Mouse (Mus musculus) kidney, postnatal 36 days (tissue): ENCODE measurements around the gene Cep63.
A peak's percentile ranks its signal among the peaks of the same experiment; 100 is the strongest.

Experiments used
- DNase-seq, 2 experiments: peaks; one replicate each; pipeline ENCODE4 v3.0.0; 2021 to 2022; ENCODE audit warnings: mixed read lengths in 2 of 2

Gene Cep63

DNA sequence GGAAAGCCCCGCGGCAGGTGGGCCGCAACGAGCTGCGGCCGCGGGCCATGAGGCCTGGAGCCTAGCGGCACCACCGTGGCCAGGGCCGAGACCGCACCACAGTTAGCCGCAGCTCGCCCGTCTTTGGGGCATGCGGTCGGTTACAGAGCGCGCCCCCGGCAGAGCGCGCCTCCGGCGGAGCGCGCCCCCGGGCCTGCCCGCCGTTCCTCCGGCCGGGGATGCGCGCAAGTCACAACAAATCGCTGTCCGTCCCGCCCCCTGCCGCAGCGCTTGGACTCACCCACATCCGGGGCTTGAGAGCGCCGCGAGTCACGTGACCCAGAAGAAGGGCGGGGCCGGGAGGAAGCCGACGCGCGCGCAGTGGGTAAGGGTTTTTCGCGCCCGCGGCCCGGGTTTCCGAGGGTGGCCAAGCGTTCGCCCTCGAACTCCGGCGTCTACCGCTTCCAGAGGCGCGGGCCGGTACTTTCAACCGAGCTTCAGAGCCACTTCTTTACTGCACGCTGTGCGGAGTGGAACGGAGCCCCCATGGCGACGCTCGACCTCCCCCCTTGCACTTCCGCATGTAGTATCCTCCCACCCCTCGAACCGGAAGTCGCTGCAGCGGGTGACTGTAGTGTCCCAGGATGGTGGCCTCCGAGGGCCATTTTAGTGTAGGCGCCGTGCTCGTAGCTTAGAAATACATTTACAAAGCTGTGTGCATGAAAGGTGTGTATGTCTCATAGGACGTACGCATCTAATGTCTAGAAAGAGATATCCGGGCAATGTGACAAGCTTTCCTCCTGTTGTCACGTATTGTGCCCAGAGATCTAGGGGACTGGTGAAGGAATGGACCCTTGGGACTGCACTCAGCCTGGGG is at the start of gene Cep63, which contains the start of gene Anapc13:
Gene Cep63 (minus strand): TSS at position 552 of the 856 bp plus-strand sequence.
Gene Anapc13 (plus strand): TSS at position 314 of the 856 bp plus-strand sequence.
- peak; percentile 98 to 99 for DNase-seq

DNA sequence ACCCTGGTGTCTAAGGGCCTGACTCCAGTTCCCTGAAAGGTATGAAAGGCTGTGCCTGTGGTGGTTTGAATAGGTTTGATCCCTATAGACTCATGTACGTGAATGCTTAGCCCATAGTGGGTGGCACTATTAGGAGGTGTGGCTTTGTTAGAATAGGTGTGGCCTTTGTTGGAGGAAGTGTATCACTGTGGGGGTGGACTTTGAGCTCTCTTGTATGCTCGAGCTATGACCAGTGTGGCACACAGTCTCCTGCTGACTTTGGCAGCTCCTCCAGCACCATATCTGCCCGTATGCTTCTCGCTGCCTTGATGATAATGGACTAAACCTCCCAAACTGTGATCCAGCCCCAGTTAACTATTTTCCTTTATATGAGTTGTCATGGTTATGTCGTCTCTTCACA is 49.6 kb upstream of the Cep63 start:
- no peak for DNase-seq

- no peak for DNase-seq
These were observed 47.0 kb upstream of the Cep63 start for GRCm38 (mm10) chr9:102673381-102673780.

DNA sequence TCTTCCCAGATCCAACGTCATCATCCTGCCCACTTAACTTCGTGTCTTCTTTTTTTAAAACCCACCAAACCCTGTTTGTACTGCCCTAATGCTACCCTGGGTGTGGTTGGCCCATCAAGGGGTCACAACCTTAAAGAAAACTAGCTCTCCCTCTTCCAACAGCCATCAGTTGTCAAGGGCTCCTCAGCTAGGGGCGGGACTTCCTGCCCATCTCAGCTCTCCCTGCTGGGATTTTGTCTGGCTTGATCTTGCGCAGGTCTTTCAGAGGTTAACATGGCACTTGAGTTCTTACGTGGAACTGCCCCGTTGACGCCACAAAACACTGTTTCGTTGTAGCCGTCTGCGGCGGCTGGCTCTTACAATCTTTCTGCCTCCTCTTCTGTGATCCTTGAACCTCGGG is 42.6 kb upstream of the Cep63 start:
- no peak for DNase-seq

GRCm38 (mm10) chr9:102668115-102668514 is 41.8 kb upstream of the Cep63 start:
- no peak for DNase-seq

GRCm38 (mm10) chr9:102656355-102657095 is 30.2 kb upstream of the Cep63 start:
- DNase-seq = no peak

- no peak for DNase-seq
These were observed 24.9 kb upstream of the Cep63 start for GRCm38 (mm10) chr9:102651199-102651720.

- DNase-seq = no peak
These were observed 24.3 kb upstream of the Cep63 start for GRCm38 (mm10) chr9:102650637-102651036.

DNA sequence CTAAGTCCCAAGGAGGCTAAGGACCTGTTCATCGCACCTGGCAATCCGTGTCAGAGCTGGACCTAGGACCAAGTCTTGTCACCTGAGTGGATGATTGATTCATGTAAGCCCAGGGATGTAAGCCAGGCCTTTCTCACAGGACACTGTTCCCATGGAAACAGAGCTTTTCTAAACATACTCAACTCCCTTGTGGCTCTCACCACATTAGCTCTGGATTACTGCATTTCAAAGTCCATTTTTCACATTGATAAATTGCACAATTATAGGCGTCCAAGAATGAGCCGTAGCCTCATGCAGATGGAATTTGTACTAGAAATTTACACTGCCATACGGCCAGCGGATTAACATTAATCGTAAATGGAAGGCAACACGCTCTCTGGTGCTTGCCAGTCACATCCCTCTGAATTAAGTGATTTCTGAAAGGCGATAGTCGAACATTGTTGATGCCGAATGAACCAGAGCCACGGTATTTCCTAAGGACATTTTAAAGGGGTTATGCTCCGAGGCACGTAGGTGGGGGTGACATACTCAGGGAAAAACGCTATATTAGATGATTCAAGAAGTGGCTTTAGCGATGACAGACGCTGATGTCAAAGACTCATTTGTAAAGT is 23.7 kb upstream of the Cep63 start:
- DNase-seq = no peak

DNA sequence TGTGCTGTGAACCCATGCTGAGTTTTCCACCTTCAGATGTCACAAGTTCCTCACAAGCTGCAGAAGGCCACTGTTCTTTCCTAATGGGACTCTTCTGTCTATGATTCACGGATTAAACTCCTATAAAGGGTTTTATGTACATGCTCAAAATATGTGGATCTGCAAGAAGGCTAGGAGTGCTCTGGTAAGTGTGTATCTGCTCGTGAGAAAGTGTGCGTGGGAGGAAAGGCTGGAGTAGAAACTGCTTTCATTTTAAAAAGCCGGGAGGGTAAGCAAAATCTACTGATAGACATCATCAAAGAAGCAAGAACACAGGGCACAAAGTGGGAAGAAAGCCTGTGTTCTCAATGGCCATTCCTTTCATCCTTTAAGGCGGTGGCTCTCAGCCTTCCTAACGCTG is 20.7 kb upstream of the Cep63 start:
- no peak for DNase-seq

DNA sequence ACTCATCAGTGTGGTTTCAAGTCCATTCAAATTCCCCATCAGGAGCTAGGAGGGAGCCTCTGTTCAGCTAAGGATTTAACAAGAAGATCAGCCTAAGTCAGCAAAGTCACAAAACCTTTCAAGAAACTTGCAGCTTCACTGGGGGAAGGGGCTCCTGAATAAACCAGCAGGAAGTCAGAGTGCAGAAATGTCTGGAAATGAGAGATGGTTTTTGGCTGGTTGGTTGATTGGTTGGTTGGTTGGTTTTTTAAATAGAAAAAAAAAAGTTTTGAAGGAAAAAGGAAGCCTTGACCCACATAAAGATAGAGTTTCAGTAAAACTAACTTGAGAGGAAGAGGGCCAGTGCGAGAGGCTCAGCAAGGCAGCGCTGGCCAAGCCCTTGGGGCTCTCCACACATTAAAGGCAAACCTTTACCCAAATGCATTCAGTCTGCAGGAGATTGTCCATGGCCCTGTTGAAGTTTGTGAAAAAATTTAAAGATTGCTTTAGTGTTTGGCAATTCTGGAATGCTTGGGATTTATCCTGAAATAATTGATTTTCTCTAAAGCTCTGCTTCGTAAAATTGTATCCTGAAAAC is 18.9 kb upstream of the Cep63 start:
- DNase-seq = no peak

- DNase-seq = peak; percentile 55 to 60
These were observed 17.3 kb upstream of the Cep63 start for GRCm38 (mm10) chr9:102643486-102644101.

DNA sequence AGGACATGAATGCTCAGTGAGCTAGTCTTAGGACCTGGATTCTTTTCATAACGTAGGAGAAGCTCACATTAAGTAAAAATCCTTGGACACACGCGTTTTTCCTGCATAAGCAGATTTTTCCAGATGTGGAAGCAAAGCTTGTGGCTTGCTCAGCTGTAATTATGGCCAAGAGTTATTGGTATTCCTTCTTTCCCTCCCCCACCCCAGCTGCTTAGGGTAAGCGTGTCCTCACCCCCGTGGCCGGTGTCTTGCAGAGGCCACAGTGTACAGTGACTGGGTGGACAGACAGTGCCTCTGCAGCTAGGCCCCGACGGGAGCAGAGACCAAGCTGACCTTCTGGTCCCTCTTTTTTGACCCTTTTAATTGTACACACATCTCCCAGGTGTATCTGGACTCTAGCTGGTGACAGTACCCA is 16.7 kb upstream of the Cep63 start:
- DNase-seq = peak in 1 of 2 experiments; percentile 34

GRCm38 (mm10) chr9:102641531-102641930 is 15.2 kb upstream of the Cep63 start:
- no peak for DNase-seq

GRCm38 (mm10) chr9:102639510-102639909 is 13.2 kb upstream of the Cep63 start:
- no peak for DNase-seq

- DNase-seq = peak in 1 of 2 experiments; percentile 42
These were observed 12.6 kb upstream of the Cep63 start for GRCm38 (mm10) chr9:102638963-102639362.

GRCm38 (mm10) chr9:102637115-102637514 is 10.8 kb upstream of the Cep63 start:
- no peak for DNase-seq

GRCm38 (mm10) chr9:102636553-102636952 is 10.2 kb upstream of the Cep63 start:
- DNase-seq = peak; percentile 56 to 76

- no peak for DNase-seq
These were observed 8.1 kb upstream of the Cep63 start for GRCm38 (mm10) chr9:102634453-102634852.

DNA sequence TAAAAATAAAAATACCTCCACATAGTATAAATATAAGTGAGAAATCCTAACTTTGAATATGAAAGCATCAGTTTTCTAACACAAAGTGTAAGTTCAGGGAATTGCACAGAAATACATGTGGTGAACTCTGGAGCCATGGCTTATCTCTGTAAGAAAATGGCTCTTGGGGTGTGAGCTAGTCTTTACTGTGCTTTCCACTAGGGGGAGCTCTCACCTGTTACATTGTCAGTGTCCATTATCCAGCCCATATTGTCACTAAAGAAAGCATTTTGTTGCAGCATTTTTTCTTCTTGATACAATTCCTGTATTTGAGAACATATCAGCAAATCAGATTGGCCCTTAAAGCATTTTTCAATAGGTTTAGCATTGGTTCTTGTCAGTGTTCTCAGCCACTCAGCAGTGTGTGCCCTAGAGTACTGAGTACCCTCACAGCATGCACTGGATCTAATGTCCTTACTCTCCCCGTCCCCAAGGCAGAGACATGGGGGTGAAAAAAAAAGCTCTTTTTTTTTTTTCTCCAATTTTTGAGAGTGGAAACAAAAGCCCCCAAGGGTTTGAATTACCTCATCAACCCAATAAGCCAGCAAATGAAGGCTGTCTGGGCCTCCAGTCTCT is 6.7 kb upstream of the Cep63 start:
- DNase-seq = peak; percentile 70 to 77

GRCm38 (mm10) chr9:102632173-102632572 is 5.8 kb upstream of the Cep63 start:
- DNase-seq = no peak
